In the genomic region with DNA sequence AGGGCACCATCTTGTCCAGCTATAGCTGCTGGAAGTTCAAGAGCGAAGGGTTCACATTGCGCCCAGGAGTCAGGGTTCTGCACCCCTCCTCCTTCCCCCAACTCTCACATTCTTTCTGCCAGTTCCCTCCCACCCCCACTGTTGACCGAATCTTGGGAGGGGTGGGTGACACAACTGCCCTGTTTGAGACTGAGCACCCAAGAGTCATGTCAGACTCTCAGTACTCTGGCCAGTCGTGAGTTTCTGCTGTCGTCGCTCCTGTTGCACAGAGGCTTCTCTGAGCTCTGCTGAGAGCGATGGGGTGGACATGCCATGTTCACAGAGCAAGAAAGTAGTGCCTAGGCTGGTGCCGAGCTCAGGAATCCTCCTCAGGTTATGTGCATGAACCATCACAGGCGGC, we compare ENCODE assay signal across 16 mouse cellular contexts.
"Had no signal": no experiment of that assay in that cellular context is flagged by ENCODE, and none has a peak within 500 bp of the region (broad histone marks: within the 10 kb centered on the region; RNA-seq: fewer than 3 reads in every experiment).

No protein-coding gene starts in this region.

- H3K4me3 ChIP-seq: limb, embryonic 15.5 days; midbrain, embryonic 10.5 days; midbrain, embryonic 15.5 days; neural tube, embryonic 13.5 days had no signal

- H3K9me3 ChIP-seq: limb, embryonic 15.5 days; midbrain, embryonic 10.5 days; midbrain, embryonic 15.5 days; neural tube, embryonic 13.5 days had no signal

- H3K36me3 ChIP-seq: limb, embryonic 15.5 days; midbrain, embryonic 10.5 days; midbrain, embryonic 15.5 days; neural tube, embryonic 13.5 days had no signal

- H3K27me3 ChIP-seq: limb, embryonic 15.5 days; midbrain, embryonic 15.5 days had no signal

- H3K4me2 ChIP-seq: limb, embryonic 15.5 days; midbrain, embryonic 15.5 days; neural tube, embryonic 13.5 days had no signal

- H3K4me1 ChIP-seq: limb, embryonic 15.5 days; midbrain, embryonic 10.5 days; neural tube, embryonic 13.5 days had no signal

- DNase-seq: kidney, adult 2 months; kidney, postnatal 36 days; layer of hippocampus, adult 9-11 months; layer of hippocampus, postnatal 36 days; lung, adult 18-20 months; lung, postnatal 36 days; retina, postnatal 1 day; right cerebral cortex, postnatal 4 days; thymus, postnatal 4 days had no signal

- H3K27ac ChIP-seq: kidney, postnatal 0 days; limb, embryonic 15.5 days; midbrain, embryonic 10.5 days; midbrain, embryonic 15.5 days; neural tube, embryonic 13.5 days; stomach, postnatal 0 days had no signal

- H3K9ac ChIP-seq: limb, embryonic 15.5 days; midbrain, embryonic 15.5 days; neural tube, embryonic 13.5 days had no signal

- ATAC-seq: intestine, embryonic 16.5 days; midbrain, embryonic 15.5 days had no signal
